Mouse (Mus musculus) myocyte (in vitro differentiated cells): ENCODE data around the gene Ckb. TPM values are rescaled to one million over a fixed set of nuclear protein-coding genes. Genes with fewer than 3 reads are reported as not detected.
"Not testable (repeated sequence)": the region's sequence is repeated elsewhere in the genome, so short reads cannot be mapped to it uniquely, and the experiment has no call there.

Experiments used
- H3K27me3 ChIP-seq: one replicate; pipeline ENCODE4 v1.6.1; 2011; ENCODE audit not compliant: control insufficient read depth, insufficient read depth, insufficient read length
- H3K36me3 ChIP-seq: one replicate; pipeline ENCODE4 v1.6.1; 2011; ENCODE audit not compliant: control insufficient read depth, insufficient read depth
- H3K4me2 ChIP-seq: one replicate; pipeline ENCODE4 v1.6.1; 2011; ENCODE audit warnings: low read depth, control low read depth
- H3K4me3 ChIP-seq: one replicate; pipeline ENCODE4 v1.5.1; 2011; ENCODE audit warnings: mild to moderate bottlenecking, control low read depth, moderate library complexity
- H3K79me2 ChIP-seq: one replicate; pipeline ENCODE4 v1.6.1; 2011; ENCODE audit not compliant: control insufficient read depth, insufficient read depth
- H3ac ChIP-seq: one replicate; pipeline ENCODE4 v1.6.1; 2011; ENCODE audit not compliant: control insufficient read depth, insufficient read length
- CEBPB ChIP-seq: IDR thresholded peaks from 2 replicates; pipeline ENCODE4 v1.6.1; 2011; ENCODE audit warnings: mild to moderate bottlenecking, moderate library complexity; ENCODE audit not compliant: poor library complexity, insufficient read depth, severe bottlenecking
- E2F4 ChIP-seq: IDR thresholded peaks from one replicate; pipeline ENCODE4 v1.6.1; 2011; ENCODE audit warnings: mild to moderate bottlenecking, control low read depth, moderate library complexity; ENCODE audit not compliant: insufficient read depth
- MAX ChIP-seq: IDR thresholded peaks from one replicate; pipeline ENCODE4 v1.6.1; 2011; ENCODE audit warnings: low read depth, mild to moderate bottlenecking, control low read depth
- MYOD1 ChIP-seq, 3 experiments: IDR thresholded peaks; one replicate each; pipeline ENCODE4 v1.6.1; 2011; ENCODE audit warnings: control low read depth in 2 of 3, low read depth in 2 of 3, mild to moderate bottlenecking in 2 of 3, moderate library complexity in 1 of 3; ENCODE audit not compliant: insufficient read length in 2 of 3, control insufficient read depth in 1 of 3
- MYOG ChIP-seq, 3 experiments: IDR thresholded peaks; one replicate each; pipeline ENCODE4 v1.6.1; 2011; ENCODE audit warnings: control low read depth in 2 of 3, low read depth in 2 of 3, mild to moderate bottlenecking in 2 of 3; ENCODE audit not compliant: insufficient read length in 2 of 3, control insufficient read depth in 1 of 3, insufficient read depth in 1 of 3
- POLR2A ChIP-seq: IDR thresholded peaks from one replicate; pipeline ENCODE4 v1.6.1; 2011; ENCODE audit warnings: low read depth, mild to moderate bottlenecking, control low read depth, moderate library complexity; ENCODE audit not compliant: insufficient read length
- POLR2AphosphoS2 ChIP-seq: IDR thresholded peaks from one replicate; pipeline ENCODE4 v1.6.1; 2011; ENCODE audit warnings: low read depth, control low read depth; ENCODE audit not compliant: insufficient read length
- REST ChIP-seq: IDR thresholded peaks from one replicate; pipeline ENCODE4 v1.6.1; 2011; ENCODE audit warnings: mild to moderate bottlenecking, control low read depth, moderate library complexity; ENCODE audit not compliant: insufficient read depth, insufficient read length
- SRF ChIP-seq: IDR thresholded peaks from one replicate; pipeline ENCODE4 v1.6.1; 2011; ENCODE audit warnings: low read depth; ENCODE audit not compliant: control insufficient read depth, insufficient read length
- TCF12 ChIP-seq: IDR thresholded peaks from one replicate; pipeline ENCODE4 v1.6.1; 2011; ENCODE audit warnings: mild to moderate bottlenecking, control low read depth; ENCODE audit not compliant: poor library complexity, insufficient read depth, severe bottlenecking
- TCF3 ChIP-seq: IDR thresholded peaks from one replicate; pipeline ENCODE4 v1.6.1; 2011; ENCODE audit warnings: low read depth, control low read depth; ENCODE audit not compliant: insufficient read length
- USF1 ChIP-seq: IDR thresholded peaks from one replicate; pipeline ENCODE4 v1.6.1; 2011; ENCODE audit warnings: low read depth, mild to moderate bottlenecking, control low read depth, moderate library complexity
- polyA plus RNA-seq: library from polyadenylated mRNA; unstranded; fragments of >200 nt; fragmentation: generic; extraction: Trizol; gene quantifications from one replicate; pipeline ENCODE4 v1.2.1, GENCODE M21; 2012; ENCODE audit warnings: missing spikeins

Ckb gene
- polyA plus RNA-seq = 670 TPM

GRCm38 (mm10) chr12:111672176-111672575, at the start of gene Ckb:
TSS of gene Ckb (minus strand) at chr12:111672338.
- Histone ChIP-seq H3ac (no peak within 1 kb of the TSS), H3K4me3 (peak within 1 kb of the TSS; percentile 30), H3K4me2 (peak within 1 kb of the TSS; percentile 91), H3K27me3 (no peaks in the 10 kb centered on the region), H3K79me2 (no peaks in the 10 kb centered on the region), H3K36me3 (no peaks in the 10 kb centered on the region)
- peak; percentile 85 for TF ChIP-seq POLR2A
- peak; percentile 50 for TF ChIP-seq REST
- TF ChIP-seq POLR2AphosphoS2 = peak; percentile 83
- no peak for TF ChIP-seq TCF3

DNA sequence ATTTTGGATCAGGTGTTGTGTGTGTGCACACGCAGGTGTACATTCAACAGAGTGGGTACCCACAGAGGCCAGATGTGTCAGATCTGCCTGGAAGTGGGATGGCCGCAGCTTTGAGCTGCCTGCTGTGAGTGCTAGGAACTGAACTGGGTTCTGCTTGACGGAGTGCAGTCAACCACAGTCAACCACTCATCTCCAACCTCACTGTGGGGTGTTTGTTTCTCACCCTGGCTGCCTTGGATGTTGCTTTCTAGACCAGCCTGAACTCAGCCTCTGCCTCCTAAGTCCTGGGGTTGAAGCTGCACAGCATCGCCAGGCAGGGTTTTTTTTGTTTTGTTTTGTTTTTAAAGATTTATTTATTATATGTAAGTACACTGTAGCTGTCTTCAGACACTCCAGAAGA, 48.1 kb upstream of the Ckb start:
- H3K36me3 ChIP-seq = peaks cover 3% of the 10 kb centered on the region
- TF ChIP-seq USF1 (no peak), TCF3 (no peak), MAX (no peak), POLR2A (no peak), SRF (no peak), REST (no peak), TCF12 (no peak), POLR2AphosphoS2 (no peak)
- H3K4me3 ChIP-seq = no peak overlapping the region
- no peak overlapping the region for H3ac ChIP-seq
- H3K4me2 ChIP-seq = no peak overlapping the region
- H3K79me2 ChIP-seq = peaks cover 10% of the 10 kb centered on the region
- no peaks in the 10 kb centered on the region for H3K27me3 ChIP-seq

DNA sequence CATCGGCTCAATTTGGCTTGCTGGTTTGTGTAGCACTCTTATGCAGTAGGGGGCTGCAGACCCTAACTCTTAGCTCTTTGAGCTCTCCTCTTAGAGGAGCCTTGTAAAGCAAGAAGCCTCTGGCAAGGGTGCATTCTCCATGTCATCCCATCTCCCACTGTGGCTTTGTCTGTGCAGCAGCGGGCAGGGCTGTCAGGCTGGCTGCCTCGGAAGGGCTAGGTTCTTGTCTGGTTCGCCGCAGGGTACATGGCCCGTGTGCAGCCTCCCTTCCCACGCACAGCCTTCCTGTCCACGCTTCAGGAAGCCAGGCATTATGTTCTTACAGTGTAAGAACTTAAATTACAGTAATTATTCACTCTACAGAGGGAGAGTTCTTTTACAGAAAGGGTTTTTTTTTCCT, 46.5 kb upstream of the Ckb start:
- no peak overlapping the region for H3K4me3 ChIP-seq
- TF ChIP-seq POLR2A (no peak), MYOG (IDR thresholded peaks at IDR 0.05; ENCODE audit: control insufficient read depth in 1 of 3, insufficient read depth in 1 of 3, insufficient read length in 2 of 3, low read depth in 2 of 3) (no peak), E2F4 (no peak), MYOD1 (IDR thresholded peaks at IDR 0.05; ENCODE audit: control insufficient read depth in 1 of 3, insufficient read length in 2 of 3, low read depth in 2 of 3) (no peak), TCF3 (no peak), MAX (no peak), REST (no peak), SRF (no peak), POLR2AphosphoS2 (no peak), USF1 (no peak)
- H3K79me2 ChIP-seq = peaks cover 21% of the 10 kb centered on the region
- peaks cover 3% of the 10 kb centered on the region for H3K36me3 ChIP-seq
- H3K4me2 ChIP-seq = no peak overlapping the region
- no peak overlapping the region for H3ac ChIP-seq
- H3K27me3 ChIP-seq = no peaks in the 10 kb centered on the region

DNA sequence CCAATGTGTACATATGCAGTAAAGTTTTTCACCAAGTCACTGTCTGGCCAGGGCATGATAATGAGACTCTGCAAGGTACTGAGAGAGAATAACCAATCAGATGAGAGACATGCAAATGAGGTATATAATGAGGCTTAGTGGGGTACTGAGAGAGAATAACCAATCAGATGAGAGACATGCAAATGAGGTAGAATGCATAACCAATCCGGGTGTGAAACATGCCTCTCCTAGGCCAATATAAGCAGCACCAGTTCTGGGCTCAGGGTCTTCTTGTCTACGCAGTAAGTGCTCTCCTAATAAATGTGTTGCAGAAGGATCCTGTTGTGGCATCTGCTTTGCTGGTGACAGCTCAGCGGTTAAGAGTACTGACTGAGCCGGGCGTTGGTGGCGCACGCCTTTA, 44.4 kb upstream of the Ckb start:
- Histone ChIP-seq H3ac (no peak overlapping the region), H3K27me3 (no peaks in the 10 kb centered on the region), H3K4me3 (no peak overlapping the region), H3K36me3 (no peaks in the 10 kb centered on the region), H3K4me2 (no peak overlapping the region), H3K79me2 (peaks cover 33% of the 10 kb centered on the region)
- TF ChIP-seq POLR2A = no peak
- TF ChIP-seq TCF12 = no peak
- no peak for TF ChIP-seq E2F4
- TF ChIP-seq MYOG (IDR thresholded peaks at IDR 0.05; ENCODE audit: control insufficient read depth in 1 of 3, insufficient read depth in 1 of 3, insufficient read length in 2 of 3, low read depth in 2 of 3) = no peak
- TF ChIP-seq MYOD1 (IDR thresholded peaks at IDR 0.05; ENCODE audit: control insufficient read depth in 1 of 3, insufficient read length in 2 of 3, low read depth in 2 of 3) = no peak
- TF ChIP-seq MAX = no peak
- TF ChIP-seq TCF3 = no peak
- no peak for TF ChIP-seq POLR2AphosphoS2
- TF ChIP-seq REST = no peak
- TF ChIP-seq SRF = no peak
- no peak for TF ChIP-seq USF1
- TF ChIP-seq CEBPB = no peak

GRCm38 (mm10) chr12:111713880-111714279, 41.7 kb upstream of the Ckb start:
- H3K79me2 ChIP-seq = peaks cover 48% of the 10 kb centered on the region
- H3K4me3 ChIP-seq = peak overlapping the region; percentile 45
- not testable (repeated sequence) for H3K27me3 ChIP-seq
- peaks cover 18% of the 10 kb centered on the region for H3K36me3 ChIP-seq
- H3K4me2 ChIP-seq = peak overlapping the region; percentile 48
- peak overlapping the region; percentile 86 for H3ac ChIP-seq
